Mouse (Mus musculus): ENCODE measurements around the gene Spag9. TPM values are rescaled to one million over a fixed set of nuclear protein-coding genes. Genes with fewer than 3 reads are reported as not detected.

The Spag9 gene
- total RNA-seq, 2 experiments from 2014 or later: 236 to 246 TPM

- intact Hi-C loops (cut with DNase I): no loop called here
- DNase-seq (ENCODE audit: extremely low spot score in 1 of 2, low spot score in 2 of 2): no peak
Observed at GRCm38 (mm10) chr11:93979502-93980049, 16.3 kb upstream of the Spag9 start.

GRCm38 (mm10) chr11:93984619-93985018, 11.3 kb upstream of the Spag9 start:
- intact Hi-C loops (cut with DNase I): no loop called here
- DNase-seq (ENCODE audit: extremely low spot score in 1 of 2, low spot score in 2 of 2): no peak

GRCm38 (mm10) chr11:93985265-93985664, 10.6 kb upstream of the Spag9 start:
- intact Hi-C loops (cut with DNase I): no loop called here
- DNase-seq (ENCODE audit: extremely low spot score in 1 of 2, low spot score in 2 of 2): no peak

- DNase-seq (ENCODE audit: extremely low spot score in 1 of 2, low spot score in 2 of 2): no peak
- intact Hi-C loops (cut with DNase I): no loop called here
Observed at GRCm38 (mm10) chr11:93986298-93986697, 9.6 kb upstream of the Spag9 start.

GRCm38 (mm10) chr11:93987026-93987425, 8.9 kb upstream of the Spag9 start:
- no peak for DNase-seq (ENCODE audit: extremely low spot score in 1 of 2, low spot score in 2 of 2)
- intact Hi-C loops (cut with DNase I): no loop called here

- no peak for DNase-seq (ENCODE audit: extremely low spot score in 1 of 2, low spot score in 2 of 2)
- intact Hi-C loops (cut with DNase I): no loop called here
Observed at GRCm38 (mm10) chr11:93987625-93988327, 8.1 kb upstream of the Spag9 start.

GRCm38 (mm10) chr11:93988328-93989062, 7.4 kb upstream of the Spag9 start:
- no peak for DNase-seq (ENCODE audit: extremely low spot score in 1 of 2, low spot score in 2 of 2)
- intact Hi-C loops (cut with DNase I): no loop called here

- intact Hi-C loops (cut with DNase I): no loop called here
- DNase-seq (ENCODE audit: extremely low spot score in 1 of 2, low spot score in 2 of 2): no peak
Observed at GRCm38 (mm10) chr11:93994531-93994930, 1.4 kb upstream of the Spag9 start.

GRCm38 (mm10) chr11:93995111-93995719, 676 bp upstream of the Spag9 start:
- intact Hi-C loops (cut with DNase I): no loop called here
- peak; percentile 69 to 87 for DNase-seq (ENCODE audit: extremely low spot score in 1 of 2, low spot score in 2 of 2)

- peak; percentile 27 to 67 for DNase-seq (ENCODE audit: extremely low spot score in 1 of 2, low spot score in 2 of 2)
- intact Hi-C loops (cut with DNase I): no loop called here
Observed at GRCm38 (mm10) chr11:93996306-93997140, 632 bp downstream of the Spag9 start.

- intact Hi-C loops (cut with DNase I): no loop called here
- peak; percentile 8 to 29 for DNase-seq (ENCODE audit: extremely low spot score in 1 of 2, low spot score in 2 of 2)
Observed at GRCm38 (mm10) chr11:93997141-93997775, 1.4 kb downstream of the Spag9 start.

GRCm38 (mm10) chr11:93999276-93999675, 3.4 kb downstream of the Spag9 start:
- intact Hi-C loops (cut with DNase I): loop anchor here (2.0 kb wide), 1 partner anchor 18 kb away; no protein-coding TSS in a partner anchor
- DNase-seq (ENCODE audit: extremely low spot score in 1 of 2, low spot score in 2 of 2): no peak

GRCm38 (mm10) chr11:94003346-94003745, 7.5 kb downstream of the Spag9 start:
- intact Hi-C loops (cut with DNase I): no loop called here
- no peak for DNase-seq (ENCODE audit: extremely low spot score in 1 of 2, low spot score in 2 of 2)

GRCm38 (mm10) chr11:94019091-94019490, 23.2 kb downstream of the Spag9 start:
- intact Hi-C loops (cut with DNase I): no loop called here
- no peak for DNase-seq (ENCODE audit: extremely low spot score in 1 of 2, low spot score in 2 of 2)

- no peak for DNase-seq (ENCODE audit: extremely low spot score in 1 of 2, low spot score in 2 of 2)
- intact Hi-C loops (cut with DNase I): no loop called here
Observed at GRCm38 (mm10) chr11:94020403-94020802, 24.5 kb downstream of the Spag9 start.

GRCm38 (mm10) chr11:94026289-94026688, 30.4 kb downstream of the Spag9 start:
- no peak for DNase-seq (ENCODE audit: extremely low spot score in 1 of 2, low spot score in 2 of 2)
- intact Hi-C loops (cut with DNase I): no loop called here

GRCm38 (mm10) chr11:94032084-94032483, 36.2 kb downstream of the Spag9 start:
- DNase-seq (ENCODE audit: extremely low spot score in 1 of 2, low spot score in 2 of 2): no peak
- intact Hi-C loops (cut with DNase I): no loop called here

GRCm38 (mm10) chr11:94032971-94033370, 37.1 kb downstream of the Spag9 start:
- no peak for DNase-seq (ENCODE audit: extremely low spot score in 1 of 2, low spot score in 2 of 2)
- intact Hi-C loops (cut with DNase I): no loop called here
